Mouse (Mus musculus) mammary gland, adult 2 months (tissue): ENCODE data around the gene Tbc1d13. TPM values are rescaled to one million over a fixed set of nuclear protein-coding genes. Genes with fewer than 3 reads are reported as not detected.

Source experiments
- polyA plus RNA-seq: library from polyadenylated mRNA; depleted of rRNA; stranded (reverse); fragments of >200 nt; gene quantifications from 2 replicates; pipeline ENCODE4 v1.2.3, GENCODE M21; 2012; ENCODE audit warnings: low replicate concordance; rRNA removed

Gene Tbc1d13
- polyA plus RNA-seq: 77.1 and 93.1 TPM in 2 replicates

GRCm38 (mm10) chr2:30133613-30134377 lies at the start of gene Tbc1d13:
Gene Tbc1d13 (plus strand): TSS chr2:30133746.

GRCm38 (mm10) chr2:30093471-30094207 lies 39.9 kb upstream of the Tbc1d13 start, which contains the start of gene Zdhhc12:
Gene Zdhhc12 (minus strand): TSS chr2:30093648.

GRCm38 (mm10) chr2:30124472-30125274 lies 8.9 kb upstream of the Tbc1d13 start, which contains the start of gene Zer1:
Gene Zer1 (minus strand): TSS chr2:30124585.

GRCm38 (mm10) chr2:30171371-30171996 lies 37.9 kb downstream of the Tbc1d13 start, which contains the start of gene Endog:
Gene Endog (plus strand): TSS chr2:30171493.

GRCm38 (mm10) chr2:30177700-30178675 lies 44.4 kb downstream of the Tbc1d13 start, which contains the start of gene Spout1:
Gene Spout1 (minus strand): TSS chr2:30178459.

Other genes starting within 250 kb of the Tbc1d13 start
- gene Odf2, start 244.5 kb upstream of the Tbc1d13 start, polyA plus RNA-seq: 25.4 and 34.9 TPM in 2 replicates
- 20.4 and 44.5 TPM in 2 replicates for gene Gle1, start 198.3 kb upstream of the Tbc1d13 start, polyA plus RNA-seq
- gene Sptan1, start 168.2 kb upstream of the Tbc1d13 start, polyA plus RNA-seq: 135 and 171 TPM in 2 replicates
- 21.4 and 26.6 TPM in 2 replicates for gene Wdr34, start 84.9 kb upstream of the Tbc1d13 start, polyA plus RNA-seq
- 35.8 and 65.2 TPM in 2 replicates for gene Set, start 76.4 kb upstream of the Tbc1d13 start, polyA plus RNA-seq
- gene Pkn3, start 56.1 kb upstream of the Tbc1d13 start, polyA plus RNA-seq: 13.0 and 14.8 TPM in 2 replicates
- 50.4 and 83.3 TPM in 2 replicates for gene Zdhhc12, start 40.1 kb upstream of the Tbc1d13 start, polyA plus RNA-seq
- 84.4 and 90.4 TPM in 2 replicates for gene Zer1, start 9.2 kb upstream of the Tbc1d13 start, polyA plus RNA-seq
- 66.0 and 114 TPM in 2 replicates for gene Endog, start 37.7 kb downstream of the Tbc1d13 start, polyA plus RNA-seq
- gene Spout1, start 44.7 kb downstream of the Tbc1d13 start, polyA plus RNA-seq: 24.1 and 29.7 TPM in 2 replicates
- gene Kyat1, start 72.1 kb downstream of the Tbc1d13 start, polyA plus RNA-seq: 34.2 and 45.9 TPM in 2 replicates
- gene Lrrc8a, start 104.0 kb downstream of the Tbc1d13 start, polyA plus RNA-seq: 38.4 and 49.8 TPM in 2 replicates
- gene Gm28035, start 106.8 kb downstream of the Tbc1d13 start, polyA plus RNA-seq: 10.3 and 22.0 TPM in 2 replicates
- 42.8 and 52.9 TPM in 2 replicates for gene Phyhd1, start 132.5 kb downstream of the Tbc1d13 start, polyA plus RNA-seq
- gene Gm28038, start 147.3 kb downstream of the Tbc1d13 start, polyA plus RNA-seq: not detected in 2 replicates
- gene Dolk, start 152.6 kb downstream of the Tbc1d13 start, polyA plus RNA-seq: 47.9 and 68.2 TPM in 2 replicates
- gene Nup188, start 152.7 kb downstream of the Tbc1d13 start, polyA plus RNA-seq: 36.3 and 44.6 TPM in 2 replicates
- gene Sh3glb2, start 225.6 kb downstream of the Tbc1d13 start, polyA plus RNA-seq: 319 and 378 TPM in 2 replicates
- 71.3 and 76.0 TPM in 2 replicates for gene Miga2, start 230.5 kb downstream of the Tbc1d13 start, polyA plus RNA-seq